Mouse (Mus musculus) kidney, adult 2 months (tissue): ENCODE measurements around the gene Olfr1020. TPM values are rescaled to one million over a fixed set of nuclear protein-coding genes. Genes with fewer than 3 reads are reported as not detected.

Experiments
- DNase-seq: peaks from one replicate; pipeline ENCODE4 v3.0.0; 2021
- H3K27ac ChIP-seq: fragments of 200-500 bp; 2 replicates; pipeline ENCODE4 v1.5.1; 2012; ENCODE audit warnings: low read depth, low read length, control low read depth, inconsistent platforms; ENCODE audit not compliant: insufficient read depth
- H3K27me3 ChIP-seq: fragments of 200-500 bp; replicated peaks from 2 replicates; pipeline ENCODE4 v1.6.1; 2012; ENCODE audit warnings: mild to moderate bottlenecking, moderate library complexity, low read length, inconsistent platforms; ENCODE audit not compliant: control insufficient read depth, insufficient read depth
- H3K36me3 ChIP-seq: fragments of 200-500 bp; 2 replicates; pipeline ENCODE4 v1.6.1; 2012; ENCODE audit warnings: mild to moderate bottlenecking, moderate library complexity, low read length, inconsistent platforms; ENCODE audit not compliant: control insufficient read depth, insufficient read depth
- H3K4me1 ChIP-seq: fragments of 200-500 bp; 2 replicates; pipeline ENCODE4 v1.6.1; 2011; ENCODE audit warnings: low read length; ENCODE audit not compliant: control insufficient read depth, insufficient read depth
- H3K4me3 ChIP-seq: fragments of 200-500 bp; 2 replicates; pipeline ENCODE4 v1.5.1; 2011; ENCODE audit warnings: mild to moderate bottlenecking, low read depth, low read length, control low read depth; ENCODE audit not compliant: insufficient read depth
- CTCF ChIP-seq: fragments of 200-500 bp; conservative IDR thresholded peaks from 2 replicates; pipeline ENCODE4 v1.5.1; 2011; ENCODE audit warnings: low read depth, mild to moderate bottlenecking, control low read depth, low read length, moderate library complexity, mixed read lengths; ENCODE audit not compliant: insufficient read depth, insufficient read length
- POLR2A ChIP-seq: fragments of 200-500 bp; IDR thresholded peaks from one replicate; pipeline ENCODE4 v1.6.1; 2011; ENCODE audit warnings: low read depth, low read length, control low read depth
- WGBS: fragments of 180-500 bp; shearing (Covaris S2); methylation state at CpG from one replicate; pipeline ENCODE4 v1.1.7; 2018; 5-methylcytosine and 5-hydroxymethylcytosine counted together
- polyA plus RNA-seq: library from polyadenylated mRNA; depleted of rRNA; stranded (reverse); fragments of >200 nt; gene quantifications from 2 replicates; pipeline ENCODE4 v1.2.3, GENCODE M21; 2012; rRNA removed

Olfr1020 gene
- polyA plus RNA-seq = not detected in 2 replicates

DNA sequence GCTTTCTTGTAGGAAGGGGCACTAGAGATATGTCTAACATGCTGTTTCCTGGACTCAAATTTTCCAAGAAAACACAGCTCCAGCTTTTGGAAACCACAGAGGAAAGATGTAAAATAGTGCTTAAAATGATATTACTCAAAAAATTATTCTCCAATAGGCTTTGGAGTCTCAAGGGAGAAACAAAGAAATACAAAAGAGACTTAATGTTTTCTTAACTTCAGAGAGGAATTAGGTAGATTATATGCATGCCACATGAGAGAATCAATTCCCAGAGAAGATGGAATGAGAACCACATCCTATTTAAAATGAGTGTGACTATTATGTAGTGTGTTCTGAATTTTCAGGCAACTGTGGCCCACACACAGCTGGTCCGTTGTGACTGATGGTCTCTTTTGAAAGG, at the start of gene Olfr1020:
Gene Olfr1020 (plus strand): TSS at position 301 of the 400 bp plus-strand sequence.
- Histone ChIP-seq H3K36me3 (no peaks in the 10 kb centered on the region), H3K4me3 (no peak within 1 kb of the TSS), H3K27me3 (no peaks in the 10 kb centered on the region), H3K4me1 (no peaks in the 10 kb centered on the region), H3K27ac (no peak within 1 kb of the TSS)
- TF ChIP-seq POLR2A = no peak
- no peak for TF ChIP-seq CTCF
- WGBS = 80% methylated on average over 1 of the region's 1 CpGs
- no peak for DNase-seq

DNA sequence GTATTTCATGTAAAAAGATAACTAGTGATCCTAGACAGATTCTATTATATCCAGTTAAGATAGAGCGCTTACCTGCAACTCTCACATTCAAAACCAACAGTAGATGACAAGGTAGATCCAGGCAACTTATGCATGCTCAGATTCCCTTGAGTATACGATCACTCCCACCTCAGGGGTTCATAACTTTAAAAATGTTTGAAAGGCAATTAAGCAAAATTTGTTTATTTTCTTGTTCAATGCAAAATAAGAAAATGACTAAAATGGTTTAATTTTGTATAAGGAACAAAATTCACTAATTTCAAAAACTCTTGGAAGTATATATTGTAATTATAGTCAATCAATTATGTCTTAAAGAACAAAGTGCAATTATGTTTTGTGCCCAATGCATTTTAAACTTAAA, 44.4 kb upstream of the Olfr1020 start, which contains the start of gene Olfr1016:
Gene Olfr1016 (minus strand): TSS at position 101 of the 400 bp plus-strand sequence.
- Histone ChIP-seq H3K27me3 (no peaks in the 10 kb centered on the region), H3K36me3 (no peaks in the 10 kb centered on the region), H3K4me1 (no peaks in the 10 kb centered on the region), H3K4me3 (no peak within 1 kb of the TSS), H3K27ac (no peak within 1 kb of the TSS)
- no peak for DNase-seq
- 91% methylated on average over 2 of the region's 2 CpGs for WGBS
- TF ChIP-seq CTCF (no peak), POLR2A (no peak)

- Histone ChIP-seq H3K4me1 (no peaks in the 10 kb centered on the region), H3K27me3 (no peaks in the 10 kb centered on the region), H3K36me3 (no peaks in the 10 kb centered on the region), H3K27ac (no peak overlapping the region), H3K4me3 (no peak overlapping the region)
- DNase-seq = no peak
- no peak for TF ChIP-seq CTCF
- TF ChIP-seq POLR2A = no peak
- WGBS = 86% methylated on average over 4 of the region's 4 CpGs
These were observed 42.3 kb upstream of the Olfr1020 start for GRCm38 (mm10) chr2:85804501-85804900.

DNA sequence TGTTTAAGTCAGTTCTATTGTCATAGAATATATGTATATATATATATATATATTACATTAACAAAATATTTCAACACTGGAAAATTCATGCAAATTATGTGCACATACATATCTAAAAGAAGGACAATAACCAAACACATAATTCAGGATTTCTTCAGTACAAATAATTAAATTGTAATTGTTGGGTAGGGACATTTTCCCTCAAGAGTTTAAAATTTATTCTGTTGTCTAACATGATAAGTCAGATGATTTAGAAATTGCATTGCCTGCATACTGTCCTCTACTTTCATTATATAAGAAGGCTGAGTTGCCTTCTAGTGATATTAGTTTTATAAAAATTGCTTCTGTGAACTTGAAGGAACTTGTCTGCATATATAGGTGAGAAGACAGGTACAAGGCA, 28.7 kb upstream of the Olfr1020 start, which contains the start of gene Olfr1018:
Gene Olfr1018 (plus strand): TSS at position 301 of the 400 bp plus-strand sequence.
- no peaks in the 10 kb centered on the region for H3K27me3 ChIP-seq
- H3K4me3 ChIP-seq = no peak within 1 kb of the TSS
- TF ChIP-seq CTCF (no peak), POLR2A (no peak)
- H3K4me1 ChIP-seq = no peaks in the 10 kb centered on the region
- no peak for DNase-seq
- H3K27ac ChIP-seq = no peak within 1 kb of the TSS
- no peaks in the 10 kb centered on the region for H3K36me3 ChIP-seq

GRCm38 (mm10) chr2:85845383-85845782, 1.4 kb upstream of the Olfr1020 start, which contains the start of gene Olfr1019:
Gene Olfr1019 (minus strand): TSS chr2:85845483.
- Histone ChIP-seq H3K4me1 (no peaks in the 10 kb centered on the region), H3K27me3 (no peaks in the 10 kb centered on the region), H3K27ac (no peak within 1 kb of the TSS), H3K36me3 (no peaks in the 10 kb centered on the region), H3K4me3 (no peak within 1 kb of the TSS)
- no peak for DNase-seq
- TF ChIP-seq POLR2A (no peak), CTCF (no peak)

DNA sequence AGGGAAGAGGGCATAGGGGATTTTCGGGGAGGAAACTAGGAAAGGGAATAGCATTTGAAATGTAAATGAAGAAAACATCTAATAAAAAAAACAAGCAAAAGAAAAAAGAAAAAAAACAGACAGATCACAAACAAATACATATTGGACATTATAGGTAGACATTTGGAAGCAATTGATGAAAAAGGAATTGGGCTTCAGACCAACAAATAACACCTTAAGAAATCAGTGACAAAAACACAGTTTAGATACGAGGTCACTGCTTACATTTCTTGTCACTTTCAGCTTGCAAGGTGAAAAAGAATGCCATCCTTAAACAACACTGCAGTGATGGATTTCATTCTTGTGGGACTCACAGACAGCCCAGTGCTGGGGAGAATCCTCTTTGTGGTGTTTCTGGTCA, 21.5 kb downstream of the Olfr1020 start, which contains the start of gene Olfr1022:
Gene Olfr1022 (plus strand): TSS at position 301 of the 400 bp plus-strand sequence.
- no peak for TF ChIP-seq POLR2A
- TF ChIP-seq CTCF = no peak
- Histone ChIP-seq H3K4me3 (no peak within 1 kb of the TSS), H3K27ac (no peak within 1 kb of the TSS), H3K36me3 (no peaks in the 10 kb centered on the region), H3K4me1 (no peaks in the 10 kb centered on the region), H3K27me3 (no peaks in the 10 kb centered on the region)
- no peak for DNase-seq
- WGBS = 38% methylated on average over 2 of the region's 2 CpGs

- TF ChIP-seq POLR2A (no peak), CTCF (no peak)
- H3K27me3 ChIP-seq = no peaks in the 10 kb centered on the region
- no peak for DNase-seq
- 65% methylated on average over 2 of the region's 2 CpGs for WGBS
- H3K4me3 ChIP-seq = no peak within 1 kb of the TSS
- H3K27ac ChIP-seq = no peak within 1 kb of the TSS
- H3K4me1 ChIP-seq = no peaks in the 10 kb centered on the region
- H3K36me3 ChIP-seq = no peaks in the 10 kb centered on the region
These were observed 38.5 kb downstream of the Olfr1020 start, which contains the start of gene Olfr1023 for GRCm38 (mm10) chr2:85885340-85885739. Gene Olfr1023 (plus strand): TSS chr2:85885640.

Other genes starting within 250 kb of the Olfr1020 start
- not detected in 2 replicates for gene Olfr1000, start 235.1 kb upstream of the Olfr1020 start, polyA plus RNA-seq
- gene Olfr1002, start 196.3 kb upstream of the Olfr1020 start, polyA plus RNA-seq = not detected in 2 replicates
- gene Olfr154, start 182.6 kb upstream of the Olfr1020 start, polyA plus RNA-seq = not detected in 2 replicates
- not detected in 2 replicates for gene Olfr1006, start 168.3 kb upstream of the Olfr1020 start, polyA plus RNA-seq
- not detected in 2 replicates for gene Olfr1008, start 157.6 kb upstream of the Olfr1020 start, polyA plus RNA-seq
- not detected in 2 replicates for gene Olfr1009, start 131.6 kb upstream of the Olfr1020 start, polyA plus RNA-seq
- gene Olfr1012, start 84.3 kb upstream of the Olfr1020 start, polyA plus RNA-seq = not detected in 2 replicates
- not detected in 2 replicates for gene Olfr1013, start 79.9 kb upstream of the Olfr1020 start, polyA plus RNA-seq
- gene Olfr1014, start 74.3 kb upstream of the Olfr1020 start, polyA plus RNA-seq = not detected in 2 replicates
- gene Olfr1015, start 65.0 kb upstream of the Olfr1020 start, polyA plus RNA-seq = not detected in 2 replicates
- not detected in 2 replicates for gene Olfr1016, start 44.5 kb upstream of the Olfr1020 start, polyA plus RNA-seq
- gene Olfr1018, start 28.6 kb upstream of the Olfr1020 start, polyA plus RNA-seq = not detected in 2 replicates
- not detected in 2 replicates for gene Olfr1019, start 1.5 kb upstream of the Olfr1020 start, polyA plus RNA-seq
- gene Olfr1022, start 21.6 kb downstream of the Olfr1020 start, polyA plus RNA-seq = not detected in 2 replicates
- not detected in 2 replicates for gene Olfr1023, start 38.6 kb downstream of the Olfr1020 start, polyA plus RNA-seq
- not detected in 2 replicates for gene Olfr1024, start 58.0 kb downstream of the Olfr1020 start, polyA plus RNA-seq
- not detected in 2 replicates for gene Olfr1025-ps1, start 68.2 kb downstream of the Olfr1020 start, polyA plus RNA-seq
- not detected in 2 replicates for gene Olfr1026, start 74.5 kb downstream of the Olfr1020 start, polyA plus RNA-seq
- not detected in 2 replicates for gene Olfr1028, start 103.4 kb downstream of the Olfr1020 start, polyA plus RNA-seq
- 0.13 TPM in 1 of 2 replicates, not detected in the other for gene Olfr1029, start 126.9 kb downstream of the Olfr1020 start, polyA plus RNA-seq
- gene Olfr1030, start 132.2 kb downstream of the Olfr1020 start, polyA plus RNA-seq = not detected in 2 replicates
- gene Olfr1031, start 143.3 kb downstream of the Olfr1020 start, polyA plus RNA-seq = not detected in 2 replicates
- gene Olfr1032, start 158.5 kb downstream of the Olfr1020 start, polyA plus RNA-seq = not detected in 2 replicates
- 0.42 and 0.59 TPM in 2 replicates for gene Olfr1033, start 173.6 kb downstream of the Olfr1020 start, polyA plus RNA-seq
- gene Olfr1034, start 198.8 kb downstream of the Olfr1020 start, polyA plus RNA-seq = 0.08 and 0.13 TPM in 2 replicates
- not detected in 2 replicates for gene Olfr1036, start 227.0 kb downstream of the Olfr1020 start, polyA plus RNA-seq
- not detected in 2 replicates for gene Olfr1037, start 240.4 kb downstream of the Olfr1020 start, polyA plus RNA-seq